Mouse (Mus musculus) stomach, postnatal 0 days (tissue): ENCODE results near the gene Nop9.
A peak's percentile ranks its signal among the peaks of the same experiment; 100 is the strongest.

Experiments used
- CTCF ChIP-seq: IDR thresholded peaks from 2 replicates; pipeline ENCODE4 v1.5.1; 2016; ENCODE audit warnings: antibody characterized with exemption, low read depth, mild to moderate bottlenecking, moderate library complexity
- EP300 ChIP-seq: optimal IDR thresholded peaks from 2 replicates; pipeline ENCODE3; 2016; ENCODE audit warnings: antibody characterized with exemption

DNA sequence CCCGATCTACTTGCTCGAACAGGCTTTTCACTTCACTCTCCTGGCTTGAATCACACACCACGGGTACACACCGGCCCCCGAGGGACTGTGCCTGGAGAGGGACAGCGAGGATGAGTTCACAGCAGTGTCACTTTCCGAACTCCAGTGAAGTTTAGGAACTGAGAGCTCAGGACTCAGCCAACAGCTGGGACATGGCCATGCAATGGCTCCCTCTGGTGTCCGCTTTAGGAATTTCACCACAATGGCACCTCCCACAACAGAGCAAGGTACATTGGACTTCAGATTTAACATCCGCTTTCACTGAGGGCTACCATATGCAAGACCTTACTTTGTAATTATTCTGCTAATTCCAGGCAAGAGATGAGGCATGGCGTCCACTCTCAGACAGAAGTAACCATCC lies 1.8 kb upstream of the Nop9 start:
- peak; percentile 98 for TF ChIP-seq CTCF
- TF ChIP-seq EP300, result no peak
